Mouse (Mus musculus) lung, postnatal 10 days (tissue): ENCODE results near the gene Il1rapl1.

Experiments
- DNase-seq: peaks from one replicate; pipeline ENCODE4 v3.0.0; 2021

The Il1rapl1 gene

DNA sequence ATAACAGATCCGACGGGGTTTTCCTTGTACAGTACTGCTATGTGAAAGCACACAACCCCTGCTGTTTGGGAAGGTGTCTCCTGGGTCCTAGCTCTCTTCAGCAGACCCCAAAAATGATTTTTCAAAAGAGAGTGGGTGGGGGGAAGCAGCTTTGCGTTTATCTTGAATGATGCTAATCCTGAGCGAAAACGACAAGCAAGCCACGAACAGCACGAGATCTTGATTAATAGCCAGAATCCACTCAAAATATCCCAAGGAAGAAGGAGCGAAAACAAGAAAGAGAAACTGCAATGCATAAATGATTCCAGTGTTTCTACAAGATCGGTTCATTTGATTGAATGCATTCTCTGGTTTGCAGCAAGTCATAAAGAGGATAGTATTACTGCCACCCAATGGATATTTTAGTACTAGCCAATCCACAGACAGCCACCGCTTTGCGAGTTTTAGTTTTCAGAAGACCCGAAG is at the start of gene Il1rapl1:
TSS of gene Il1rapl1 (minus strand) at position 37 of the 465 bp plus-strand sequence.
- no peak for DNase-seq

DNA sequence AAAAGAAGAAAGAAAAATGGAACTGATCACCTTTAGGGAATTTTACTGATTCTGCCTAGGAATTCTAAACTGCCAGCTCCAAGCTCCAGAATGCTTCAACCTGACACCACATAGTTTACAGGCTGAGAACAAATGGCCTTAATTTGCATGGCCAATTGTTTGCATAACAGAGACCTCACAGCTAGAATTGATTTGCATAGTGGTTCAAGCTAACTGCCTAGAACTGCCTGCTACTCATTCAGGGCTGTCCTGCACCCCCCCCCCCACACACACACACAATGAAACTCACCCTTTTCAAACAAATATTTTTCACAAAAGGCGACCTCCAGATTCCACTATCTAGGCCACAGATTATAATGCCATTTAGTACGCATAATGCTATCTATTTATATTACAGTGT is 42.6 kb upstream of the Il1rapl1 start:
- DNase-seq = no peak

DNA sequence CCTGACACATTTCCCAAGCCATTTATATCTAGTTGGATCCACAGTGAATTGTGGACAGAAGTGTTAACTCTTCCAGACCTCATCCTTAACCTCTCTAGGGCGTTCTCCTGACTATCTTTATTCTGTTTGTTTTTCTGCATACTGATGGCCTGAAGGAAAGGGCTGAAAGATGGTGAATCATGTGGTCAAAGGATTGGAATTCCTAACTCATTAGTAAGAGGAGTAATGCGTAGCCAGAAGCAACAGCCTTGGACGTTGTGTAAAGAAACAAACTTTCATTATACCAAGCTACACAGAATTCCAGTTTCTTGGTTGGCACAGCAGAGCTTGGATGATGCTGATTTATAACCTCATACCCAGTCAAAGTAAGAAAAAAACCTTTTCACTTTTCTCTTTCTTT is 10.2 kb upstream of the Il1rapl1 start:
- no peak for DNase-seq

- DNase-seq = no peak
Observed at GRCm38 (mm10) chrX:88120070-88120469, 4.6 kb upstream of the Il1rapl1 start.

GRCm38 (mm10) chrX:88117858-88118257 is 2.4 kb upstream of the Il1rapl1 start:
- no peak for DNase-seq

DNA sequence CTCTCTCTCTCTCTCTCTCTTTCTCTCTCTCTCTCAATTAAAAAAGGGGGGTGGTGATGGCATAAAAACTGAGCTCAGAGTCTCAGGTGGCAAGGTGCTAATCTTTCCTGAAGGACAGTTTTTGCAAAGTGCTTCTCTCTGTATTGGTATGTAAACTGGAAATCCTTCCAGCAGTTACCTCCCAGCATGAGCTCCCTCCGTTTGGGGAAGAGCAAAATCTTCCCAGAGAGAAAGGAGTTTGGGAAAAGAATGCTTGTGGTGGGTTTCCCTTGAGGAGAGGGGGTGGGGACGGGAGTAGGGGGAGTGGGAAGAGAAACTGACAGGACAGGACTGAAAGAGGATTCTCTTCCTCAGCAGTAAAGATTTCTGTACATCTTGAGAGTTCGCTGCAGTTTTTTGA is 881 bp upstream of the Il1rapl1 start:
- no peak for DNase-seq

DNA sequence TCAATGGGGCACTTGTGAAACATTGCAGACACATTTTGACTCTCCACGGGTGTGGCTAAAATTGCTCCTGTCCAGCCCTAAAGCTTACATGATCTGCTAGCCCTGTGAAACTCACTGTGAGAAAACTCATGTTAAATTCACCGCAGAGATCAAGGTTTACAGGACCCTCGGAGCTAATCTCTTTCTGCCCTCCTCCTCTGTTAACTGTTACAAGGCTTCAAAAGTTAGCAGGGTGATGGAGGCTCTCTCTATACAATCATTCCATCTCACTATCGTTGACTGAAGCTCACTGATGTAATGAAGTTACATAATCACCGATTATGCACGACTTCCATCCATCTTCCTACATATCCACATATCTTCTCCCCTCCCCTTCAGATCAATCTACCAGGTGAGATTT is 1.9 kb downstream of the Il1rapl1 start:
- no peak for DNase-seq

- DNase-seq = no peak
Observed at GRCm38 (mm10) chrX:88112254-88112653, 3.2 kb downstream of the Il1rapl1 start.

- DNase-seq = no peak
Observed at GRCm38 (mm10) chrX:88109733-88110132, 5.7 kb downstream of the Il1rapl1 start.

DNA sequence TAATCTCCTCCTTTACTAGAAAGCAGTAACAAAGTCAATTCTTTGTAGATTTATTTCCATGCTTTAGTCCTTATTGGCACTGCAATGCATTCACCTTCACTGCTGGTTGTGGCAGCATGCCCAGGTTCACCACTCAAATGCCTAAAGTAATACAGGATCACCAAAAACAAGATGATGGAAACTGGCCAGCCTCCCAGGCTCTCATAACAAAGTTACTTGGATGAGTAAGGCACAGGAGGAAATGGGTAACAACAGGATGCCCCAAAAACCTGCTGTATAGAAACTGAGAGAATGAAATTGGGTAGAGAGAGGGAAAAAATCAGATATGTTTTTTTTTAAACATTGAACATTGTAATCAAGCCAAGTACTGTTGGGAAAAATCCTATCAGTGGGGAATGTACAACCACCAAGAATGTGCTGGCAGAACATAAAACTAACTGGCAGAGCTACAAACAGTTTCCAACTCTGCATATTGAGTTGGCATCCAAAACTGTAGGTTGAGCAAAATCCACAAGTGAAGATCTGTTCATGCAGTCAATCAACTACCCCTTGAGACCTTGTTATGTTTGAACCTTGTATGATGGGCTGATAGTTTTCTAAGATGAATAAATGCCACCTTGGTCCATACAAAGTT is 21.4 kb downstream of the Il1rapl1 start:
- DNase-seq = no peak

GRCm38 (mm10) chrX:88089873-88090272 is 25.6 kb downstream of the Il1rapl1 start:
- DNase-seq = no peak

DNA sequence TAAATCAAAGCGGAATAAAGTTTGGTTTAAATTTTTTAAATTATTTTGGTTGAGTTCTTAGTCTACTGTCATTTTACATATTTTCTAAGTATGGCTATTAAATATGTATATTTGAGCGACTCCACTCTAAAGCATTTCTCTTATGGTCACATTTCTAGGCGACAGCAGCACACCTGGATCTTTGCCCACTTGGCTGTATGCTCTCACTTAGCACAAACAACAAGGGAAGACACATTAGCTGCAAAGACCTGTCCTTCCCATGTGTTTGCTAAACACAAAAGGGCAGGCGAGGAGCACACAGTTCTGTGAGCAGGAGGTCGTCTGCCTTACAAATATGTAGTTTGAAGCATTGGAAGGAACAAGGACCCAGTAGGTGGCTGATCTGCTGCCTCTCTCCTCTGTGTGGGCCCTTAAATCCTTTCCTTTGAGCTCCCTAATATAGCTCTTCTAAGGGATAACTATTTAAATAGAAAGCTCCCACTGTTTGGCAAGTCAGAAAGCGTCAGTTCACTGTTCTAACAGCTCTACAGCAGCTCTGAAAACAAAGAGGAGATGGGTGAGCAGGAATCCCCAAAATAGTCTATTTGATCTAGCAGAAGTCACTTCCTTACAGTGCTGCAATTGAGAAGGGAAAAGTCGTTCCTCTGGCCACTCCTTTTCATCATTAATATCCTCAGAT is 42.6 kb downstream of the Il1rapl1 start:
- DNase-seq = no peak

DNA sequence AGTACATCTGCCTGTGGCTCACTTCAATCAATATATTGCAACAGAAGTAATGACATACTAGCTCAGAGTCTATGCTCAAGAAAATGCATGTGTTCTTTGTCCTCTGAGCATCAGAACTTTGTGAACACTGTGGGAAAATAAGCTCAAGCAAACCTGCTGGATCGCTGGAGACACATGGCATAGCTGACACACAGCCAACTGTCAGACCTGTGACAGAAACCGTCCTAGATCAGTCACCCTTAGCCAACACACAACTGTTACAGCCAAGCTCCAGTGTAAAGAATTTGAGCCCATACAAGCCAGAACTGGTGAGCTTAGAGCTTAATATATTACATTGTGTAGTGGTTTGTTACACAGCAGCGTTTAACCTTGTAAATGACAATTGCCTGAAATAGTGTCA is 45.1 kb downstream of the Il1rapl1 start:
- no peak for DNase-seq

DNA sequence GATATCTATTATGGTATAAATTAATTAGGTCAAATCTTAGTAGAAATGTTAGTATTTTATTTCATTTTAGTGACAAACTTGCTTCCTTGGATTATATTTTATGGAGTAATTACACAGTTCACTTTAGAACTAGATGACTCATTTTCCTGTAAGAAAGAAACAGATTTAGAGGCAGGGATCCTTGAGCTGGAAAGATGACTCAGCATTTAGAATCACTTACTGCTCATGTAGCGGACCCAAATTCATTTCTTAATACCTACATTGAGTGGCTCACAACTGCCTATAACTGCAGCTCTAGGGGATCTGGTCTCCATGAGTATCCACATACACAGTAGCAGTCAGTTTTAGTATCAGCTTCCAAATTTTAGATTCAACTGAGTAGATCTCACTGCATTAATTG is 71.9 kb downstream of the Il1rapl1 start:
- no peak for DNase-seq

DNA sequence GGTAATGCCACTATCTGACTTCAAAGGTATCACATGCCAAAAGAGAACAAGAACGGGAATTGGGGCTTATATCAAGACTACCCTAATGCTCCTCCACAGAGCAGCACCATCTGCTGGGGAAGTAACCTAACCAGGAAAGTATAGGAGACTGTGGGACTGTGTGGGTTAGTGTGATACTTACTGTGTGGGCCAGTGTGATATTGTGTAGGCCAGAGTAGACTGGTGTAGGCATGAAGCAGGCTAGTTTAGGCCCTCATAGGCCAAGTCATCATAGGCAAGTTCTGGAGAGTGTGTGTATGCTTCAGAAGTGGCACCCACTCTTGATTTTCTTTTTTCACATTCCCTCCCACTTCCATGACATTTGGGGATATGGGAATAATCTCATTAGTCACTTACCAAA is 76.5 kb downstream of the Il1rapl1 start:
- DNase-seq = no peak

- no peak for DNase-seq
Observed at GRCm38 (mm10) chrX:87897172-87897571, 218.3 kb downstream of the Il1rapl1 start.

- DNase-seq = no peak
Observed at GRCm38 (mm10) chrX:87891916-87892315, 223.5 kb downstream of the Il1rapl1 start.

GRCm38 (mm10) chrX:87854107-87854506 is 261.3 kb downstream of the Il1rapl1 start:
- DNase-seq = no peak

GRCm38 (mm10) chrX:87813884-87814283 is 301.6 kb downstream of the Il1rapl1 start:
- no peak for DNase-seq

- no peak for DNase-seq
Observed at GRCm38 (mm10) chrX:87807717-87808116, 307.7 kb downstream of the Il1rapl1 start.

DNA sequence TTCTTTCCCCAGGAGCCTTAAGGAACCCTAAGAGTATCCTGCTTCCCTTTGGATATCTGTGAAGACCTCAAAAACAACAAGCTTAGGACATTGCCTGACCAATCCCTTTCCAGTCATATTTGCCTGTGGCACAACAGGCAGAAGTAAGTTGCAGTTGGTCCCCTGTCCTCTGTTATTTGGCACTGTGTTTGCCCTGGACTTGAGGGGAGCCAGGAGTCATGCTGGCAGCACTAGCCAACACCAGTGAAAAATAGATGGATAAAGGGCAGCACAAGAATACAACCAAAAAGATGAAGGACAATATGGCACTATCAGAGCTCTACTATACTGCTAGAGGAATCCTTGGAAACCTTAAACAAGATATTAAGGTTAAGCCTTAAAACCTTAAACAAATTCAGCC is 322.4 kb downstream of the Il1rapl1 start:
- no peak for DNase-seq

- no peak for DNase-seq
Observed at GRCm38 (mm10) chrX:87710589-87710988, 404.9 kb downstream of the Il1rapl1 start.

GRCm38 (mm10) chrX:87663856-87664255 is 451.6 kb downstream of the Il1rapl1 start:
- no peak for DNase-seq

- no peak for DNase-seq
Observed at GRCm38 (mm10) chrX:87655644-87656043, 459.8 kb downstream of the Il1rapl1 start.

DNA sequence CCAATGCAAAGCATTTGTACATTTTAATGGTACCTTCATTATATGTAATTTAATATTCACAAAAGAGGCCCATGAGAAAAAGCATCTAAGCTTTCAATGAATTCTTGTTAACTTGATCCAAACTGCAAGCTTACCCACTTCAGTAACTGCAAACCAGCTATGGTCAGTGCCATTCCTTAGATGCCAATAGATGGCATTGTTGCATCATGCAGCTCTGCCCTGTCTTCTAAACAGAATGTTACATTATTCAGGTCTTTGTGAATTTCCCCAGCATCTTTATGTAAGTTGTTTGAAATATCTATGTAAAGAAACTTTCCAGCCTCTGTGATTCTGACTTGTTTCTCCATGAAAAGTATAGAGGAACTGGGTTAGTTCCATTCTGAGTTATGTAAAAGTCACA is 514.5 kb downstream of the Il1rapl1 start:
- no peak for DNase-seq
